Mouse (Mus musculus) megakaryocyte-erythroid progenitor cell, adult 5-6 weeks (primary cell): Measurements from ENCODE around the gene Clec2d. TPM values are rescaled to one million over a fixed set of nuclear protein-coding genes. Genes with fewer than 3 reads are reported as not detected.

Experiments used
- ATAC-seq: replicated peaks from 2 replicates; pipeline ENCODE4 v1.8.0; 2016; ENCODE audit warnings: mild to moderate bottlenecking, inconsistent platforms; ENCODE audit not compliant: severe bottlenecking, poor library complexity, low FRiP score, low TSS enrichment
- total RNA-seq, 2 experiments: library from RNA; stranded (forward) in 1 of 2; stranded (reverse) in 1 of 2; fragments of 200-1000, 215-1000 nt in 1 of 2; fragments of >200 nt in 1 of 2; fragmentation: Nextera tagmentation in 1 of 2; gene quantifications; 2 replicates each; pipeline ENCODE4 v1.2.3; 2014 to 2017

Clec2d gene
- total RNA-seq, 2 experiments from 2014 or later: 18.0 to 78.9 TPM

DNA sequence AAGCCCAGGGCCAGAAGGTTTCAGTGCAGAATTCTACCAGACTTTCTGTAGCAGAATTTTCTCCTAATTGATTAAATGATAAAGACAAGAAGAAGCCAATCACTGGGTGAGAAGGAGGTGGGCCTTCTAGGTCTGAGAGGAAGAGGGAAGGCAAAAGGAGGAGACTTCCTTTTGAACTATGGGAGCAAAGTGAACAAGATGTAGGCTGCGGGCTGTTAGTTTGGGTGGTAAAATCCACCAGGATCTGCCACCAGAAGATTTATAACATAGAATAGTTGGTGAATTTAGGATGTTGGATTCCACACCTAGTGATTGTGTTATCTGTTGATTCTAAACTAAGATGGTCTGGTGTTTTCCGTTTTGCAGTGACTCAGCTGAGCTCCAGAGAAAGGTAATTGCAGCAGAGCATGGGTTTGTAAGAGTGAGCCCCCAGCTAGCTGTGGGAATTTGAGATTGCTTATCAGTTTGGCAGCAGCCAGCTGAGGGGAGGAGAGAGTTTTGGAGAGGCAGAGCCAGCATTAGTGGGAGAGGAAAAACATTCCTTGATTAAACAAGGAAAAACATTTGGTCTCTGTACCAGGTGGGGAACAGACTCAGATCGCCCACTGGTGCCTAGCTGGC lies 39.6 kb downstream of the Clec2d start:
- 0 out of 2 replicates have a peak, but pooled peaks have one; percentile 19 for ATAC-seq

DNA sequence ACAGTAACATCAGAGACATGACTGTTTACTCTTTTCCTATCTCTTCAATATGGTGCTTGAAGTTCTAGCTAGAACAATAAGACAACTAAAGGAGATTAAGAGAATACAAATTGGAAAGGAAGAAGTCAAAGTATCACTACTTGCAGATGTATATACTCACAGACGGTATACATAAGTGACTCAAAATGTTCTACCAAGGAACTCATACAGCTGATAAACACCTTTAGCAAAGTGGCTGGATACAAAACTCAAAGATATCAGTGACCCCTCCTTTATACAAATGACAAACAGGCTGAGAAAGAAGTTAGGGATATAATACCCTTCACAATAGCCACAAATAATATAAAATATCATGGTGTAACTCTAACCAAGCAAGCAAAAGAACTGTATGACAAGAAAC lies 40.6 kb downstream of the Clec2d start:
- peak; percentile 47 for ATAC-seq

DNA sequence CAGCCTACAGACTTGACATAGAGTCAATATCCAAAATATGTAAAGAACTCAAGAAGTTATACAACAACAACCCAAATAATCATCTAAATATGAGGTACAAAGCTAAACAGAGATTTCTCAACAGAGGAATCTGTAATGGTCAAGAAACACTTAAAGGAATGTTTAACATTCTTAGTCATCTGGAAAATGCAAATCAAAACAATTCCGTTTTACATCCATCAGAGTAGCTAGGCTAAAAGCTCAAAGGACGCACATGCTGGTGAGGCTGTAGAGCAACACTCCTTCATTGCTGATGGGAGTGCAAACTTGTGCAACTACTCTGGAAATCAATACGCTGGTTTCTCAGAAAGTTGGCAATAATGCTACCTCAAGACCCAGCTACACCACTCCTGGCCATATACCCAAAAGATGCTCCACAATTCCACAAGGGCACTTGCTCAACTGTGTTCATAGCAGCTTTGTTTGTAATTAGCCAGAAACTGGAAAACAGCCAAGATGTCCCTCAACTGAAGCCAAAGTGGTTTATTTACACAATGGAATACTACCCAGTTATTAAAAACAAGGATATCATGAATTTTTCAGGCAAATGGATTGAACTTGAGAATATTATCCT lies 41.9 kb downstream of the Clec2d start:
- ATAC-seq: no peak

DNA sequence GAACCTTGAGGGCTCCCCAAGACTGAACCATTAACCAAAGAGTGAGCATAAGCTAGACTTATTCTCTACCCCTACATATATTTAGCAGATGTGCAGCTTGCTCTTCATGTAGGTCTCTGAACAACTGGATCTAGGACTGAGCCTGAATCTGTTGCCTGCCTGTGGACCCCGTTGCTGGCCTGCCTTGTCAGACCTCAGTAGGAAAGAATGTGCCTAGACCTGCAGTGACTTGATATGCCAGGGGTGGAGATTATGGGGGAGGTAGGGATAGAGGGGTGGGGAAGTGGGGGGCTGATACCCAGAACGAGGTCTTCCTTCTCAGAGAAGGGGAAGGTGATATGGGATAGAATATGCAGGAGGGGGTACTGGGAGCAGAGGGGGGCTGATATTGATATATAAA lies 43.2 kb downstream of the Clec2d start:
- ATAC-seq: no peak

DNA sequence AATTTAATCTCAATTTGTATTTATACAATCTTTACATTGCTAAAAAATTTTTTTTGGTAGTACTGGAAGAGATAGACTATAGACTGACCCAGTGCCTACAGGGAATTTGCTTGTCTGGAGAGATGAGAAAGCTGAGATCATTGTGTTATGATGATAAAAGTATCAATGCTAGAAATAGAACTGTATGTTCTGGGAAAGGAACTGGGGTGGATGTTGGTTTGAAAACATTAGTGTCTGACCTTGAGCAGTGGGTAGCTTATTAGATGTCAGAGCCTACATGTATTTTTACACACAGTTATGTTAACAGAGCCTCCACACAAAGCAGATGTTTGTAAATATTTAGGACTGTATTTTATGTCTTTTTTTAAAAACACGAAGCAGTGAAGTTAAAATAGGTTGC lies 43.7 kb downstream of the Clec2d start:
- ATAC-seq: no peak

DNA sequence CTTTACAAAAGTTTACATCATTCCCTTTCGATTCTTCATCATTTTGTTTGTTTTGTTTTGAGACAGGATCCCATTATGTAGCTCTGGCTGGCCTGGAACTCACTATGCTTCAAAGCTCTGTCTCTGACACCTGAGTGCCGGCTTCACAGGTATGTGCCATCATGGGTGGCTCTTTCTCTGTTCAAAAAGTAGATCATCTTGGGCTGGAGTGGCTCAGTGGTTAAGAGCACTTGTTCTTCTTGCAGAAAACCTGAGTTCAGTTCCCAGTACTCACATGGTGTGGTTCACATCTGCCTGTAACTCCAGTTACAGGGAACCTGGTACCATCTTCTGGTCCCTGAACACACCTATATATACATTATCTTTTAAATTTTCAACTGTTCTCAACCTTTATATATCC lies 44.7 kb downstream of the Clec2d start:
- no peak for ATAC-seq

DNA sequence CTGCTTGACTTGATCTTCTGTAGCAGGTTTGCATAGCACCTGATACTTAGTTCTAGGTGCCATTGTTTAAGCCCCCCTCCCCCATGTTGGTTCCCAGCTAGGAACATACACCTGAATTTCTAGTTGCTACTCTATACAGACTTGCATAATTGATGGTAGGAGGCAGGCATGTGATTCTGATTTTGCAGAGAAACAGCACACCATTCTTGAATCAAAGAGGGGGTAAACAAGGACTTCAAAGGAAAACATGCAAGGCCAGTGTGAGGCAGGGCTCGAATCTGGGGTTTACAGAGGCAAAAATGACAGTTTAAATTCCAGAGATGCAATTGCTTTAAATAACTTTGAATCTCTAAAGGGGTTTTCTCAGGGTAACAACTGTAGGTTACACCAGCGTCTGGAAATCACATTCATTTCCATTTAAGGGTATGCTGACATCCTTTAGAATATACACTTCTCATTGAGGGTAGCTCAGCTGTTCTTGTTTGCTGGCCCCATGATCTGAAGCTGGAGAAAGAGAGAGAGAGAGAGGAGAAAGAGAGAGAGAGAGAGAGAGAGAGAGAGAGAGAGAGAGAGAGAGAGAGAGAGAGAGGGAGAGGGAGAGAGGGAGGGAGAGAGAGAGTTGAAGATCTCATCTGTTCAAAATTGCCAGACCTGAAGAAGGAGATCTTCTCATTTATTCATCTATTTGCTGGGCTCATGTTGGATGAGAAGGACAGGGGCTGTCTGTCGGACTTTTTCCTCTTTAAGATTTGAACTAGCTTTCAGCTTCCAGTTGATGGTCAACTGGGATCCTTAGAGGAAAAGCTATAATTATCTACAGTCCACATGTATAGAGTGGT lies 48.7 kb downstream of the Clec2d start:
- ATAC-seq: no peak

DNA sequence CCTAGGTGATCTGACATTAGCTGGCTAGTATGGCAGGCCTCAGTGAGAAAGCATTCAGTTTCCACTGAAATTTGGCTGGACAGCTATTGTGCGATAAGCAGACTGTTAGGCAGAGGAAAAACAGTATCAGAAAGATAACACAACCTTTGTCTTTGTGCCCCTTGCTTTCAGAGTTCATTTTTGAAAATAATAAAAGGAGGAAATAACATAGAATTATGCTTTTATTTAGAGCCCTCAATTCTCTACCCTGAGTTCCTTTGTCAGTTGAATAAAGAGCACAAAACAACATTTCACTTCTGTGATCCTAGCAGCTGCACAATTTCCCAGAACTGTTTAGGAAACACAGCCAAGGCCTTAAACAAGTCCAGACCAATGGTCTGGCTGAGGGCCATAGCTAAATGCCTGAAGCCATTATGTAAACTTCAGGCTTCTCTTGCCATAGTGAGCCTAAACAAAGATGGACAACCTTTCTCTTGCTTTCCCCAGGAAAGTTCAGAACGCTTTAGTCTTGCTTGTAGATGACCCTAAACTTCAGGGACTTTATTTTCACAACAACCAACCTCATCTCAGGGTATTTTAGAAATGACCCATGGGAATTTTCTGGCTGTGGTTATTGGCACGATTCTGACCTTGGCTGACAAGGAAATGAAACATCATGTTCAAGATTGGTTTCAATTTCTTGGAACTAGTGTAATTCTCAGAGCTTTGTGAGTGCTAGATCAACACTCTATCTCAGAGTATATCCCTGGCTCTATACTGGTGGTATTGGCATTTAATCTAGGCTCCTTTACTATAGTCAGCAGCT lies 49.6 kb downstream of the Clec2d start:
- peak; percentile 64 for ATAC-seq

DNA sequence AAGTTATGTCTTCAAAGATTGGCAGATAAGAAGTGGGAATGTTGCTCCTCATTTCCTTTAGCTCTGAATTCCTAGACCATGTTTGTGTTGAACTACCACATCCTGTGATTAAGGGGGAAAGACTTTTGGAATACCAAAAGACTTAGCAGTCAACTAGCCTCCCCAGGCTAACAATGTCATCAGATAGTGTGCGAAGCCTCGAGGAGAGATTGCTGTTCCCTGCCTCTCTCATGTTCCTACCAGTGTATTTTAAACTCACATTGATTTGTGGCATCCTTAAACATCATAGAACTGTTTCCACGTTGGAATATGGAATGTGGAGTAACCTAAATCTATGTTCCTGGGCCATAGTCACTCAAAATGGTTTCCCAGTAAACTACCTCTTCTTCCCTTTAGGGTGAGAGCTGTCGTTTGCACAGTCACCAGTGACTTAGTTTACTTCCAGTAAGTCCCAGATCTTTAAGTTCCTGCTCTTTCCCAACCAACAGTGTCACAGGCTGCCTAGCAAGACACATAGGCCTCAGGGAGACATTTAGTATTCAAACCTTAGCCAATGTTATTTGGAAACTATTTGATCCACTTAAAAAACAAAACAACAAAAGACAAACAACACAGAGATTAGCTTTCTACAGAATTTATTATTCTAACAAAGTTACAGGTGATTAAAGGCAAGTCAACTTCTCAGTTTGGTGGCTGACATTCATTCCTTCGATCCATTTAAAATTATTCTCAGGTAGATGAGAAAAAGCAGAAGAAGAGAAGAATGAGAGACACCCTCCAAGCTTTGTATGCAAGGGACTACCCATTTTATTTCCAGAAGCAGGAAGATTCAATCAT lies 51.8 kb downstream of the Clec2d start:
- no peak for ATAC-seq

DNA sequence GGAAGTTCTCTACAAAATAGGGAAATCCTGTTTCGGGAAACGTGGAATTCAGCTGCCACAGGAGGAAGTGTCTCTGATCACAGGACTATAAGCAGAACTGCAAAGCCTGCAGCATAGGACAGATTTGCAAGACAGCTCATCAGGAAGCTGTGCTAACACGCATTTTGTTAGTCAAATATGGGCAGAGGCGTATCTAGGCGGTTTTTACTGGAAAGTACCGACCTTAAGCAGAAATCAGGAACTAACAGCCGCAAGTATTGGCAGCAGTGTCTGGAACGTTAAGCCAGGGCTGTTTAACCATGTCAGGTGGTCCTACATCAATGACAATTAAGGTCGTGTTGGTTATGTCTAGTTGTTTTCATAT lies 52.4 kb downstream of the Clec2d start:
- peak; percentile 65 for ATAC-seq

DNA sequence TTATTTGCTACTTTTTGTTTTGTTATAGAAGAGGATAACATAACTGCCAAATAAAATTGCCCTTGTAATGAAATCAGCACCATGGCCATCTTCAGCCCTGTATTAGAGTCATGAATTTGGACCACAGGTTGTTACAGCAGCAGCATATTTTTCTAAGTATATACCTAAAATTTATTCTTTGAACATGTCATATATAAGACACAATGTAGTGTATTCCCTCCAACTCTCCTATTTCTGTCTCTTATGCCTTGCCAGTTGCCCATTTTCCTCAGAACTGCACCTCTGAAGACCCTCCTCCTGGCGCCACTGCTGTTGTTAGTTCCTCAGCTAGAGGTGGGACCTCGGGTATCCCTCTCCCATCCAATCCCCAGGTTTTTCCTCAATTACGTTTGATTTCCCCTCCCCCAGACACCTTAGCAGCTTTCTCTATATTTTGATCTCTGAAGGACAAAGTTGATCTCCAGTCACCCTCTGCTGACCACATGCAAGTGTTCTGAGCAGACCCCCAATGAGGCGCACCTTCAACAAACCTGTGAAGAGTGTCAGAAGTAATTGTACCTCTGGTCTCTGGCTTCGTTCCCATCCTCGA lies 53.0 kb downstream of the Clec2d start:
- ATAC-seq: no peak

DNA sequence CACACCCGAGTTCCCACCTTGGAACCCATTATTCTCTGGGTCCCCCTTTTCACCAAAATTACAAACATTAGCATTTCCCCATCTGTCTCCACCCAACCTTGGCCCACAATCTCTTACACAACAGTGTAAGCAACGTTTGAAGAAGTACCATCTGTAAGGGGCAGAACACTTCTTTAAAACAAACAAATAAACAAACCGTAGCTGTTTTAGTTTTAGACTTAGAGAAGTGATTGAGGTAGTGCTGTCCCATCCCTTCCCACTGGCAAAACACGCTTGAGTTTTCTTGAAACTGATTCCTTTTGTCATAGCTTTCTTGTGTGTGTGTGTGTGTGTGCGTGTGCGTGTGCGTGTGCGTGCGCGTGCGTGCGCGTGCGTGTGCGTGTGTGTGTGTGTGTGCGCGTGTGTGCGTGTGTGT lies 53.5 kb downstream of the Clec2d start:
- ATAC-seq: no peak

DNA sequence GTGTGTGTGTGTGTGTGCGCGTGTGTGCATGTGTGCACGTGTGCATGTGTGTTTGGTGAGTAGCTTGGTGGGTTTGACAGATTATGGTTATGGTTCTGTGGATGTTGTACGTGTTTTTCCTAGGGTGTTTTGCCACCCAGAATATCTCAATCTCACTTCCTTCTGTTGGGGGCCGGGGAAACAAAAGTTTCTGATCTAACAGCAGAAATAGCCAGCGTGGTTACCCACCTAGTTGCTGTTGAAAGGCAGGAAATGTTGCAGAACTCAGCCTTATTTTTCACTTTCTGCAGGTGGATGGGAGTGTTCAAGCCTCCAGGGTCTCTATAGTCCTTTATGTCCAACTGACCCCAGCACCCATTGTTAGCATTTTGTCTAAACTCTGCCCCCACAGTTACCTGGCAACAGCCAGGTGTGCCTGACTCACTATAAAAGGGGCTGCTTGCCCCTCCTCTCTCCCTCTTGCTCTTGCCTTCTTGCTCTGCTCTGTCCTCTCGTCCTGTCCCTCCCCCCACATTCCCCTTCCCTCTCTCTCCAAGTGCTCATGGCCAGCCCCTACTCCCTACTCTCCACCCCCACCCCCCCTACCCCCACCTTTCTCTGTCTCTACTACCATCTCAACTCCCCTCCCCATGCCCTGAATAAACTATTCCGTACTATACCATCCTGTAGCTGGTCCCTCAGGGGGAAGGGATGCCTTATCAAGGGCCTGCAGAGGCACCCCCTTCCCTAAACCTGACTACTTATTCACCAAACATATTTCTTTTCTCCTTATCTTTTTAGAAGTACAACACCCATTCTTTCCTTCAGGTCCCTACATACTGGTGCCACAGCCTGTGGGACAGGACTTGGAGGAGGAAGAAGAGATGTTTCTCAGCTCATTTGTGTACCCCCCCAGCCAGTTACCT lies 54.3 kb downstream of the Clec2d start:
- ATAC-seq: peak; percentile 40

DNA sequence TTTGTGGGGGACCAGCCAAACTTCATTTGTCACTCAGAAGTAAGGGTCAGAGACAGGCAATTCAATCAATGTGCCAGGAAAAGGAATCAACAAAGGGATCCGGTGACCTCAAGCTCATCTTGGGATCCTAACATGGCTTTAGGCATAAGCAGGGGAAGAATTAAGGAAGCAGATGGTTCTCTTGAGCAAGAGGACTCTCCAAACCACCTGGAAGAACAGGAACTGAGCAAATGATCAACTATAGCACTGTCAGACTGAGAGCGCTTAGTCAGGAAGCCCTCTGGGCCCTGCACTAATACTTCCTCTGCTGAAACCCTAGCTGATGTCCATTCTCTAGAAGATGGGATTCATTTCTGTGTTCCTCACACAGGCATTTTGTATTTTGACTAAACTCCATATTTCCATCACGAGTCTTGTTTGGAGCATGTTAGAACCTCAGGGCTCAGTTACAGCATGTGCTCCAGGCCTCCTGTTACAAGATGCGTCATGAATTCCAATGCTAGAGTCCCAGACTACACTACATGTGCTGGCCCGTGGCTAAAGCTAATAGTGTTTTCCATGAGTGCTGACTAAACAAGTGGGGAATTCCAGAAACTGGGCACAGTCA lies 55.5 kb downstream of the Clec2d start:
- ATAC-seq: no peak
